Mouse (Mus musculus): Measurements from ENCODE around the gene Serpinb8.

Gene Serpinb8

GRCm38 (mm10) chr1:107589691-107590470, at the start of gene Serpinb8:
Gene Serpinb8, plus strand, starts transcription at chr1:107590006.
- DNase-seq (ENCODE audit: low spot score in 2 of 2): no peak

GRCm38 (mm10) chr1:107559494-107559893, 30.3 kb upstream of the Serpinb8 start:
- DNase-seq (ENCODE audit: low spot score in 2 of 2): no peak

GRCm38 (mm10) chr1:107562110-107562509, 27.7 kb upstream of the Serpinb8 start:
- DNase-seq (ENCODE audit: low spot score in 2 of 2): no peak

GRCm38 (mm10) chr1:107565644-107566043, 24.2 kb upstream of the Serpinb8 start:
- DNase-seq (ENCODE audit: low spot score in 2 of 2): no peak

- DNase-seq (ENCODE audit: low spot score in 2 of 2): no peak
Observed at GRCm38 (mm10) chr1:107576094-107576493, 13.7 kb upstream of the Serpinb8 start.

- DNase-seq (ENCODE audit: low spot score in 2 of 2): no peak
Observed at GRCm38 (mm10) chr1:107577514-107577913, 12.3 kb upstream of the Serpinb8 start.

GRCm38 (mm10) chr1:107581220-107581619, 8.6 kb upstream of the Serpinb8 start:
- no peak for DNase-seq (ENCODE audit: low spot score in 2 of 2)

GRCm38 (mm10) chr1:107582900-107583299, 6.9 kb upstream of the Serpinb8 start:
- DNase-seq (ENCODE audit: low spot score in 2 of 2): no peak

GRCm38 (mm10) chr1:107583958-107584376, 5.8 kb upstream of the Serpinb8 start:
- DNase-seq (ENCODE audit: low spot score in 2 of 2): peak in 1 of 2 experiments; percentile 8

- DNase-seq (ENCODE audit: low spot score in 2 of 2): no peak
Observed at GRCm38 (mm10) chr1:107584932-107585331, 4.9 kb upstream of the Serpinb8 start.

GRCm38 (mm10) chr1:107586196-107586595, 3.6 kb upstream of the Serpinb8 start:
- no peak for DNase-seq (ENCODE audit: low spot score in 2 of 2)

- no peak for DNase-seq (ENCODE audit: low spot score in 2 of 2)
Observed at GRCm38 (mm10) chr1:107588206-107588605, 1.6 kb upstream of the Serpinb8 start.

- no peak for DNase-seq (ENCODE audit: low spot score in 2 of 2)
Observed at GRCm38 (mm10) chr1:107588642-107589041, 1.2 kb upstream of the Serpinb8 start.

GRCm38 (mm10) chr1:107592644-107593043, 2.8 kb downstream of the Serpinb8 start:
- DNase-seq (ENCODE audit: low spot score in 2 of 2): no peak

GRCm38 (mm10) chr1:107593469-107593868, 3.7 kb downstream of the Serpinb8 start:
- DNase-seq (ENCODE audit: low spot score in 2 of 2): no peak

GRCm38 (mm10) chr1:107596874-107597273, 7.1 kb downstream of the Serpinb8 start:
- no peak for DNase-seq (ENCODE audit: low spot score in 2 of 2)

- DNase-seq (ENCODE audit: low spot score in 2 of 2): no peak
Observed at GRCm38 (mm10) chr1:107598476-107598875, 8.7 kb downstream of the Serpinb8 start.

- no peak for DNase-seq (ENCODE audit: low spot score in 2 of 2)
Observed at GRCm38 (mm10) chr1:107608942-107609341, 19.1 kb downstream of the Serpinb8 start.

GRCm38 (mm10) chr1:107614087-107614486, 24.3 kb downstream of the Serpinb8 start:
- DNase-seq (ENCODE audit: low spot score in 2 of 2): no peak

GRCm38 (mm10) chr1:107622017-107622416, 32.2 kb downstream of the Serpinb8 start:
- DNase-seq (ENCODE audit: low spot score in 2 of 2): no peak

GRCm38 (mm10) chr1:107635936-107636335, 46.1 kb downstream of the Serpinb8 start:
- no peak for DNase-seq (ENCODE audit: low spot score in 2 of 2)

- DNase-seq (ENCODE audit: low spot score in 2 of 2): no peak
Observed at GRCm38 (mm10) chr1:107638056-107638455, 48.2 kb downstream of the Serpinb8 start.

GRCm38 (mm10) chr1:107638459-107638858, 48.7 kb downstream of the Serpinb8 start:
- DNase-seq (ENCODE audit: low spot score in 2 of 2): no peak

Data from natural killer cell, adult 2 months (primary cell).